Mouse (Mus musculus) embryonic facial prominence, embryonic 10.5 days (tissue): Measurements from ENCODE around the gene Myo15b. TPM values are rescaled to one million over a fixed set of nuclear protein-coding genes. Genes with fewer than 3 reads are reported as not detected.
A peak's percentile ranks its signal among the peaks of the same experiment; 100 is the strongest.

Experiments used
- DNase-seq: peaks from one replicate; pipeline ENCODE4 v3.0.0-alpha.2; 2017; ENCODE audit warnings: low spot score
- H3K27ac ChIP-seq: fragments of 300-500 bp; sonication (generic); replicated peaks from 2 replicates; pipeline ENCODE4 v1.5.1; 2016; ENCODE audit warnings: mild to moderate bottlenecking
- H3K27me3 ChIP-seq: fragments of 300-500 bp; sonication (generic); replicated peaks from 2 replicates; pipeline ENCODE4 v1.6.1; 2016; ENCODE audit warnings: low read depth, mild to moderate bottlenecking; ENCODE audit not compliant: poor library complexity, severe bottlenecking
- H3K36me3 ChIP-seq: fragments of 300-500 bp; sonication (generic); replicated peaks from 2 replicates; pipeline ENCODE4 v1.6.1; 2016; ENCODE audit warnings: mild to moderate bottlenecking, moderate library complexity
- H3K4me1 ChIP-seq: fragments of 300-500 bp; sonication (generic); 2 replicates; pipeline ENCODE4 v1.6.1; 2016
- H3K4me3 ChIP-seq: fragments of 300-500 bp; sonication (generic); 2 replicates; pipeline ENCODE4 v1.5.1; 2016; ENCODE audit warnings: mild to moderate bottlenecking, moderate library complexity
- H3K9me3 ChIP-seq: fragments of 300-500 bp; sonication (generic); 2 replicates; pipeline ENCODE4 v1.6.1; 2016; ENCODE audit warnings: mild to moderate bottlenecking
- WGBS: fragments of 180-500 bp; shearing (Covaris S2); methylation state at CpG from one replicate; pipeline ENCODE4 v1.1.7; 2016; 5-methylcytosine and 5-hydroxymethylcytosine counted together
- polyA plus RNA-seq: library from polyadenylated mRNA; unstranded; fragments of >200 nt; fragmentation: Nextera tagmentation; extraction: Ambion mirVana; gene quantifications from 2 replicates; pipeline ENCODE4 v1.2.1, GENCODE M21; 2016

The Myo15b gene
- polyA plus RNA-seq: 0.07 and 0.16 TPM in 2 replicates

- Histone ChIP-seq H3K36me3 (peaks cover 16% of the 10 kb centered on the region), H3K27ac (peak within 1 kb of the TSS; percentile 51), H3K27me3 (peaks cover 85% of the 10 kb centered on the region), H3K4me3 (peak within 1 kb of the TSS; percentile 54), H3K9me3 (no peaks in the 10 kb centered on the region), H3K4me1 (peaks cover 25% of the 10 kb centered on the region)
- peak; percentile 44 for DNase-seq
- WGBS: 7% methylated on average over 27 of the region's 27 CpGs
Measured at GRCm38 (mm10) chr11:115858354-115858753, at the start of gene Myo15b. Gene Myo15b (plus strand): TSS chr11:115858406.

- no peaks in the 10 kb centered on the region for H3K27me3 ChIP-seq
- peak overlapping the region; percentile 66 for H3K27ac ChIP-seq
- peak overlapping the region; percentile 74; the same call in 1 of the 2 replicates for H3K4me3 ChIP-seq
- H3K4me1 ChIP-seq: peaks cover 64% of the 10 kb centered on the region
- DNase-seq: no peak
- 69% methylated on average over 10 of the region's 10 CpGs for WGBS
- H3K9me3 ChIP-seq: no peaks in the 10 kb centered on the region
- H3K36me3 ChIP-seq: peaks cover 82% of the 10 kb centered on the region
Measured at GRCm38 (mm10) chr11:115808696-115809310, 49.4 kb upstream of the Myo15b start.

GRCm38 (mm10) chr11:115809311-115809781 lies 48.9 kb upstream of the Myo15b start:
- Histone ChIP-seq H3K4me1 (peaks cover 69% of the 10 kb centered on the region), H3K36me3 (peaks cover 76% of the 10 kb centered on the region), H3K27me3 (no peaks in the 10 kb centered on the region), H3K27ac (peak overlapping the region; percentile 66), H3K9me3 (no peaks in the 10 kb centered on the region), H3K4me3 (peak overlapping the region; percentile 74; the same call in 1 of the 2 replicates)
- WGBS: 60% methylated on average over 8 of the region's 8 CpGs
- DNase-seq: no peak

- H3K27ac ChIP-seq: peak overlapping the region; percentile 44
- no peaks in the 10 kb centered on the region for H3K27me3 ChIP-seq
- peaks cover 77% of the 10 kb centered on the region for H3K4me1 ChIP-seq
- no peak for DNase-seq
- 92% methylated on average over 14 of the region's 14 CpGs for WGBS
- H3K4me3 ChIP-seq: peak overlapping the region; percentile 74; the same call in 1 of the 2 replicates
- no peaks in the 10 kb centered on the region for H3K9me3 ChIP-seq
- H3K36me3 ChIP-seq: peaks cover 66% of the 10 kb centered on the region
Measured at GRCm38 (mm10) chr11:115810377-115810776, 47.8 kb upstream of the Myo15b start.

- no peak overlapping the region for H3K27ac ChIP-seq
- peak overlapping the region; percentile 74 for H3K4me3 ChIP-seq
- no peak for DNase-seq
- H3K27me3 ChIP-seq: no peaks in the 10 kb centered on the region
- no peaks in the 10 kb centered on the region for H3K9me3 ChIP-seq
- WGBS: 82% methylated on average over 20 of the region's 20 CpGs
- H3K36me3 ChIP-seq: peaks cover 56% of the 10 kb centered on the region
- H3K4me1 ChIP-seq: peaks cover 85% of the 10 kb centered on the region
Measured at GRCm38 (mm10) chr11:115811381-115812093, 46.7 kb upstream of the Myo15b start.

- DNase-seq: no peak
- 48% methylated on average over 7 of the region's 7 CpGs for WGBS
- peak overlapping the region; percentile 88 for H3K27ac ChIP-seq
Measured at GRCm38 (mm10) chr11:115812095-115812494, 46.1 kb upstream of the Myo15b start.

GRCm38 (mm10) chr11:115812533-115813420 lies 45.4 kb upstream of the Myo15b start:
- Histone ChIP-seq H3K27me3 (no peaks in the 10 kb centered on the region), H3K4me1 (peaks cover 75% of the 10 kb centered on the region), H3K36me3 (peaks cover 53% of the 10 kb centered on the region), H3K9me3 (no peaks in the 10 kb centered on the region), H3K27ac (peak overlapping the region; percentile 88), H3K4me3 (peak overlapping the region; percentile 74)
- peak; percentile 73 for DNase-seq
- 3% methylated on average over 28 of the region's 28 CpGs for WGBS

More at GRCm38 (mm10) chr11:115812095-115812494, 46.1 kb upstream of the Myo15b start:
- no peaks in the 10 kb centered on the region for H3K27me3 ChIP-seq
- no peaks in the 10 kb centered on the region for H3K9me3 ChIP-seq
- H3K4me1 ChIP-seq: peaks cover 82% of the 10 kb centered on the region
- peak overlapping the region; percentile 74 for H3K4me3 ChIP-seq
- H3K36me3 ChIP-seq: peaks cover 54% of the 10 kb centered on the region

- under 1% methylated on average over 44 of the region's 44 CpGs for WGBS
- DNase-seq: peak; percentile 100
- Histone ChIP-seq H3K4me1 (peaks cover 66% of the 10 kb centered on the region), H3K9me3 (no peaks in the 10 kb centered on the region), H3K27me3 (no peaks in the 10 kb centered on the region), H3K36me3 (peaks cover 51% of the 10 kb centered on the region), H3K27ac (peak within 1 kb of the TSS; percentile 88), H3K4me3 (peak within 1 kb of the TSS; percentile 74)
Measured at GRCm38 (mm10) chr11:115813507-115814296, 44.5 kb upstream of the Myo15b start, which contains the start of gene Caskin2. Gene Caskin2 (minus strand): TSS chr11:115813639.

GRCm38 (mm10) chr11:115814605-115815450 lies 43.4 kb upstream of the Myo15b start, which contains the start of gene Tsen54:
Gene Tsen54 (plus strand): TSS chr11:115814724.
- Histone ChIP-seq H3K27ac (peak within 1 kb of the TSS; percentile 88), H3K4me3 (peak within 1 kb of the TSS; percentile 74), H3K36me3 (peaks cover 49% of the 10 kb centered on the region), H3K9me3 (no peaks in the 10 kb centered on the region), H3K4me1 (peaks cover 55% of the 10 kb centered on the region), H3K27me3 (no peaks in the 10 kb centered on the region)
- DNase-seq: peak; percentile 91
- under 1% methylated on average over 84 of the region's 84 CpGs for WGBS

- WGBS: 90% methylated on average over 5 of the region's 5 CpGs
- Histone ChIP-seq H3K36me3 (peaks cover 51% of the 10 kb centered on the region), H3K27me3 (peaks cover 3% of the 10 kb centered on the region), H3K4me1 (peaks cover 30% of the 10 kb centered on the region), H3K4me3 (no peak overlapping the region), H3K27ac (no peak overlapping the region), H3K9me3 (no peaks in the 10 kb centered on the region)
- no peak for DNase-seq
Measured at GRCm38 (mm10) chr11:115817331-115817730, 40.9 kb upstream of the Myo15b start.
